Mouse (Mus musculus) heart, embryonic 11.5 days (tissue): ENCODE measurements around the gene Gm27029. TPM values are rescaled to one million over a fixed set of nuclear protein-coding genes. Genes with fewer than 3 reads are reported as not detected.
A peak's percentile ranks its signal among the peaks of the same experiment; 100 is the strongest.
"Not testable (repeated sequence)": the region's sequence is repeated elsewhere in the genome, so short reads cannot be mapped to it uniquely, and the experiment has no call there.

ENCODE experiments used
- ATAC-seq: fragments of 200-750 bp; cut with Nextera tagmentation; replicated peaks from 2 replicates; pipeline ENCODE4 v1.8.0; 2017; ENCODE audit warnings: moderate library complexity; ENCODE audit not compliant: insufficient number of reproducible peaks, low FRiP score, low TSS enrichment
- H3K27ac ChIP-seq: fragments of 300-500 bp; sonication (generic); 2 replicates; pipeline ENCODE4 v1.5.1; 2014; ENCODE audit warnings: mild to moderate bottlenecking, low read depth, low read length
- H3K27me3 ChIP-seq: fragments of 300-500 bp; sonication (generic); 2 replicates; pipeline ENCODE4 v1.6.1; 2014; ENCODE audit warnings: mild to moderate bottlenecking, low read length, mixed read lengths; ENCODE audit not compliant: control insufficient read depth, insufficient read depth
- H3K36me3 ChIP-seq: fragments of 300-500 bp; sonication (generic); 2 replicates; pipeline ENCODE4 v1.6.1; 2014; ENCODE audit warnings: mild to moderate bottlenecking, low read length, moderate library complexity, mixed read lengths; ENCODE audit not compliant: control insufficient read depth, insufficient read depth
- H3K4me1 ChIP-seq: fragments of 300-500 bp; sonication (generic); 2 replicates; pipeline ENCODE4 v1.6.1; 2014; ENCODE audit warnings: low read length; ENCODE audit not compliant: control insufficient read depth, insufficient read depth
- H3K4me2 ChIP-seq: fragments of 300-500 bp; sonication (generic); 2 replicates; pipeline ENCODE4 v1.6.1; 2014; ENCODE audit warnings: mild to moderate bottlenecking, moderate library complexity
- H3K4me3 ChIP-seq: fragments of 300-500 bp; sonication (generic); 2 replicates; pipeline ENCODE4 v1.5.1; 2014; ENCODE audit warnings: low read depth, low read length
- H3K9ac ChIP-seq: fragments of 300-500 bp; sonication (generic); 2 replicates; pipeline ENCODE4 v1.6.1; 2014; ENCODE audit warnings: mild to moderate bottlenecking, low read depth, low read length, moderate library complexity
- H3K9me3 ChIP-seq: fragments of 300-500 bp; sonication (generic); replicated peaks from 2 replicates; pipeline ENCODE4 v1.6.1; 2016; ENCODE audit warnings: low read length; ENCODE audit not compliant: control insufficient read depth
- WGBS: fragments of 180-500 bp; shearing (Covaris S2); extraction: QIAGEN DNeasy Blood & Tissue Kit; methylation state at CpG from one replicate; pipeline ENCODE4 v1.1.7; 2014; ENCODE audit not compliant: insufficient replicate concordance; 5-methylcytosine and 5-hydroxymethylcytosine counted together
- polyA plus RNA-seq: library from polyadenylated mRNA; unstranded; fragments of >200 nt; fragmentation: Nextera tagmentation; extraction: Ambion mirVana; gene quantifications from 2 replicates; pipeline ENCODE4 v1.2.1, GENCODE M21; 2014

Gene Gm27029
- polyA plus RNA-seq, result 17.5 and 18.7 TPM in 2 replicates

- peak within 1 kb of the TSS; percentile 94 for H3K27ac ChIP-seq
- H3K9ac ChIP-seq, result peak within 1 kb of the TSS; percentile 90
- peak; percentile 62; the same call in 1 of the 2 replicates for ATAC-seq
- peak within 1 kb of the TSS; percentile 95 for H3K4me3 ChIP-seq
- peak within 1 kb of the TSS; percentile 98 for H3K4me2 ChIP-seq
- 3% methylated on average over 23 of the region's 23 CpGs for WGBS
- H3K27me3 ChIP-seq, result no peaks in the 10 kb centered on the region
- H3K9me3 ChIP-seq, result no peaks in the 10 kb centered on the region
- H3K36me3 ChIP-seq, result 0 out of 2 replicates have a peak, but pooled peaks cover 2% of the 10 kb centered on the region
- H3K4me1 ChIP-seq, result peaks cover 17% of the 10 kb centered on the region
Observed at GRCm38 (mm10) chr11:101424105-101424851, at the start of gene Gm27029. Gene Gm27029 (minus strand): TSS chr11:101424796.

DNA sequence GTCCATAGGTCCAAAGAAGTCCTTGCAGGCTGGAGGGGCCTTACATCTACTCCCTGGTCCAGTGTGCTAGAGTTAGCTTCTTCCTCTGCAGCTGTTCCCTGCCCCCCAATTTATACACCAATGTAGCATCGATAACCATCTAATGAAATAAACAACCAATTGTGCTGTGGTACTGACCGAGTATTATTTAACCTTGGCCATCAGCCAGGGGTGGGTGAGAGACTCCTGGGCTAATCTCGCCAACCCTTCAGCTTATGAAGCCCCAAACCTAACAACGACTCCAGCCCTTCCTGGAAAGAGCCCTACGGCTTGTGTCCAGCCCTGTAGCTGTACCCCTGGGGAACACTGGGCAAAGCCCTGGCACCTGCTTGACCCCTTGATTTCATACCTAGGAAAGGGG, 49.7 kb upstream of the Gm27029 start:
- peaks cover 24% of the 10 kb centered on the region for H3K4me1 ChIP-seq
- 64% methylated on average over 5 of the region's 5 CpGs for WGBS

DNA sequence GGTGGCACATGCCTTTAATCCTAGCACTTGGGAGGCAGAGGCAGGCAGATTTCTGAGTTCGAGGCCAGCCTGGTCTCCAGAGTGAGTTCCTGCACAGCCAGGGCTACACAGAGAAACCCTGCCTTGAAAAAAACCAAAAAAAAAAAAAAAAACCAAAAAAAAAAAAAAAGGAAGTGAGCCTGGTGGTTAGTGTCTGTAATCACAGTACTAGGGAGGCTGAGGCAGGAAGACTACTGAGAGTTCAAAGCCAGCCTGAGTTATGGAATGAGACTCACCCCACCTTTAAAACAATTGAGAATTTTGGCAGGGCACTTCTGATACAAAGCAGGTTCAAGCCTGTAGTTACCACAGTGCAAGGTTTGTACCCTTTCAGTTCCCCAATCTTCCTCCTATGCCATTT, 49.1 kb upstream of the Gm27029 start:
- not testable (repeated sequence) for H3K9ac ChIP-seq, H3K27ac ChIP-seq, ATAC-seq, H3K4me3 ChIP-seq, H3K36me3 ChIP-seq, H3K4me2 ChIP-seq, H3K27me3 ChIP-seq, H3K9me3 ChIP-seq
- peaks cover 24% of the 10 kb centered on the region for H3K4me1 ChIP-seq
- 75% methylated on average over 1 of the region's 1 CpGs for whole genome bisulfite sequencing

More for the DNA sequence above, 49.7 kb upstream of the Gm27029 start:
- no peaks in the 10 kb centered on the region for H3K36me3 ChIP-seq
- no peak overlapping the region for H3K4me3 ChIP-seq
- no peak overlapping the region for H3K27ac ChIP-seq
- H3K27me3 ChIP-seq, result no peaks in the 10 kb centered on the region
- H3K9me3 ChIP-seq, result no peaks in the 10 kb centered on the region
- no peak overlapping the region for H3K9ac ChIP-seq
- H3K4me2 ChIP-seq, result no peak overlapping the region
- no peak for ATAC-seq

GRCm38 (mm10) chr11:101472336-101472735, 47.7 kb upstream of the Gm27029 start:
- Histone ChIP-seq H3K27ac (no peak overlapping the region), H3K4me2 (no peak overlapping the region), H3K36me3 (no peaks in the 10 kb centered on the region), H3K9ac (no peak overlapping the region), H3K4me3 (no peak overlapping the region), H3K27me3 (no peaks in the 10 kb centered on the region), H3K9me3 (no peaks in the 10 kb centered on the region), H3K4me1 (peaks cover 24% of the 10 kb centered on the region)
- no peak for ATAC-seq
- 44% methylated on average over 7 of the region's 7 CpGs for WGBS

DNA sequence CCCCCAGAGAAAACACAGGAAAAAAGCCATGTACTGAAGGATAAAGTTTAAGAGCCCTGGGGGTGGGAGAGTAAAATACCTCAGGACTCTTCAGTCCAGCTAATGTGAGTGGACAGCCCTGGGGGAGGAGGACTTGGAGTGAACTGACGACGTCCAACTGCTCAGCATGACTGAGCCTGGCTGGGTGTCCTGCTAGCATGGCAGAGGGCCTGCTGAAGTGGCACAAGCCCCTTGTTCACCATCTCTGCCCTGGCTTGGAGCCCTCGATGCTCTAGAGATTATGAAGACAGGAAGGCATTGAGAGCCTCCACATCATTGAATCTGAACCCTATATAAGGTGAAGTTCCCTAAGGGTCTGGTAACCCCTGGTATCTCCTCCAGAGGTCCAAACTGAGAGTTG, 47.3 kb upstream of the Gm27029 start:
- H3K36me3 ChIP-seq, result no peaks in the 10 kb centered on the region
- no peak overlapping the region for H3K9ac ChIP-seq
- H3K27ac ChIP-seq, result no peak overlapping the region
- no peaks in the 10 kb centered on the region for H3K9me3 ChIP-seq
- H3K4me1 ChIP-seq, result peaks cover 24% of the 10 kb centered on the region
- WGBS, result 46% methylated on average over 3 of the region's 3 CpGs
- H3K4me2 ChIP-seq, result no peak overlapping the region
- no peaks in the 10 kb centered on the region for H3K27me3 ChIP-seq
- ATAC-seq, result no peak
- no peak overlapping the region for H3K4me3 ChIP-seq

DNA sequence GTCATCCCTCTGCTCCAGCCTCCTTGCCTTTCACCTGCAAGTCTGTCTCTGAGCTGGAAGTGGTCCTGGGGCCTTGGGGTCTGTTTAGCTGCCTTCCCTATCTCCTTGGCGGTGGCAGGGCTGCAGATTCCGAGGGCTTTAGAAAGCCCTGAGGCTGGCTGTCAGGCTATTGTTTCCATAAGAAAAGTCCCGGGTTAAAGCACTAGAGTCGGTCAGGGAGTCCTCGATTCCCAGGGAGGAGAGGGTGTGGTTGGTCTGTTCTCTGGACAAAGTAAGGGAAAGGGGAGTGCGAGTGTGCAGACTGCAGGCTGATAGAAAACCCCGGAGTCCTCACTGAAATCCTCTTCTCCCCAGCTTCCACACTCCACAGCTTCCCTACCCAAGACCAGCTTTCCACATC, 45.6 kb upstream of the Gm27029 start:
- no peak overlapping the region for H3K4me3 ChIP-seq
- H3K27me3 ChIP-seq, result no peaks in the 10 kb centered on the region
- ATAC-seq, result no peak
- H3K27ac ChIP-seq, result peak overlapping the region; percentile 2; the same call in 1 of the 2 replicates
- H3K4me2 ChIP-seq, result peak overlapping the region; percentile 29; the same call in 1 of the 2 replicates
- no peaks in the 10 kb centered on the region for H3K9me3 ChIP-seq
- H3K4me1 ChIP-seq, result peaks cover 24% of the 10 kb centered on the region
- peak overlapping the region; percentile 46; the same call in 1 of the 2 replicates for H3K9ac ChIP-seq
- 22% methylated on average over 7 of the region's 7 CpGs for WGBS
- H3K36me3 ChIP-seq, result no peaks in the 10 kb centered on the region

- no peak for ATAC-seq
- H3K27ac ChIP-seq, result no peak overlapping the region
- no peaks in the 10 kb centered on the region for H3K27me3 ChIP-seq
- peak overlapping the region; percentile 83; the same call in 1 of the 2 replicates for H3K9ac ChIP-seq
- no peaks in the 10 kb centered on the region for H3K36me3 ChIP-seq
- WGBS, result 61% methylated on average over 4 of the region's 4 CpGs
- H3K9me3 ChIP-seq, result no peaks in the 10 kb centered on the region
- peaks cover 27% of the 10 kb centered on the region for H3K4me1 ChIP-seq
- H3K4me2 ChIP-seq, result peak overlapping the region; percentile 98
- peak overlapping the region; percentile 68 for H3K4me3 ChIP-seq
Observed at GRCm38 (mm10) chr11:101469155-101469554, 44.6 kb upstream of the Gm27029 start.

GRCm38 (mm10) chr11:101468731-101469130, 44.1 kb upstream of the Gm27029 start:
- Histone ChIP-seq H3K36me3 (no peaks in the 10 kb centered on the region), H3K9ac (peak overlapping the region; percentile 83), H3K4me2 (peak overlapping the region; percentile 98), H3K4me1 (peaks cover 32% of the 10 kb centered on the region), H3K27me3 (no peaks in the 10 kb centered on the region), H3K27ac (peak overlapping the region; percentile 57), H3K9me3 (no peaks in the 10 kb centered on the region), H3K4me3 (peak overlapping the region; percentile 68)
- WGBS, result 5% methylated on average over 13 of the region's 13 CpGs
- no peak for ATAC-seq
